Mouse (Mus musculus) liver, embryonic 14.5 days (tissue): Measurements from ENCODE around the gene Olfr651.

Experiments
- CTCF ChIP-seq: IDR thresholded peaks from 2 replicates; pipeline ENCODE4 v1.5.1; 2016; ENCODE audit warnings: antibody characterized with exemption, low read depth, control low read depth
- EP300 ChIP-seq: IDR thresholded peaks from 2 replicates; pipeline ENCODE4 v1.6.1; 2016; ENCODE audit warnings: antibody characterized with exemption, low read depth

GRCm38 (mm10) chr7:104560601-104561000 lies 10.7 kb downstream of the Olfr651 start, which contains the start of gene Olfr652:
- TF ChIP-seq CTCF: no peak
- TF ChIP-seq EP300: no peak
